Mouse (Mus musculus) heart, adult 2 months (tissue): Measurements from ENCODE around the gene Adam22.

Source experiments
- CTCF ChIP-seq: fragments of 200-600 bp; IDR thresholded peaks from 2 replicates; pipeline ENCODE4 v1.8.1; 2022; ENCODE audit warnings: antibody characterized with exemption, mild to moderate bottlenecking, moderate library complexity
- EP300 ChIP-seq: fragments of 200-500 bp; IDR thresholded peaks from 2 replicates; pipeline ENCODE4 v1.6.1; 2011; ENCODE audit warnings: low read depth, low read length, control low read depth; ENCODE audit not compliant: insufficient read depth
- POLR2A ChIP-seq: fragments of 200-500 bp; IDR thresholded peaks from 2 replicates; pipeline ENCODE4 v1.6.1; 2011; ENCODE audit warnings: mild to moderate bottlenecking, low read depth, low read length, control low read depth; ENCODE audit not compliant: insufficient read depth

DNA sequence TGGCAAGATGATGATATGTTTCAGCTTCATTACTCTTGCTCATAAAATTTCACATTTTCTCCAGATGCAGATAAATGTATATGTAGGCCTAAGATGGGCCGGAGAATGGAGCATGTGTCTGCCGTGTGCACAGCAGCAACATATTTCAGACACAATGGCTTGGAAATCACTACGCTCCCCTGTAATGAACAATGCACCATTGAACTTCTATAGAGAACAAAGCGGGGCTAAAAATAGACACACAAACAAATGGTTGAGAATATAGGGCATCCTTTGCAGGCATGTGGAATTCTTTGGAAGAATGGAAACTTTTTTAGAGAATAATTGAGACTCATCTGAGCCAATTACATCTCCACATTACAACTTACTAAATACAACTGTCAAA lies 143.6 kb downstream of the Adam22 start:
- TF ChIP-seq POLR2A, result no peak
- no peak for TF ChIP-seq CTCF
- TF ChIP-seq EP300, result no peak
